Mouse (Mus musculus): ENCODE measurements at regions not wholly inside any gene's neighbourhood (a gene's known extent, or its start where the extent isn't known, plus 50 kb on each side); places are given as distances from the start of the nearest gene placed in this dataset.
A peak's percentile ranks its signal among the peaks of the same experiment; 100 is the strongest.

DNA sequence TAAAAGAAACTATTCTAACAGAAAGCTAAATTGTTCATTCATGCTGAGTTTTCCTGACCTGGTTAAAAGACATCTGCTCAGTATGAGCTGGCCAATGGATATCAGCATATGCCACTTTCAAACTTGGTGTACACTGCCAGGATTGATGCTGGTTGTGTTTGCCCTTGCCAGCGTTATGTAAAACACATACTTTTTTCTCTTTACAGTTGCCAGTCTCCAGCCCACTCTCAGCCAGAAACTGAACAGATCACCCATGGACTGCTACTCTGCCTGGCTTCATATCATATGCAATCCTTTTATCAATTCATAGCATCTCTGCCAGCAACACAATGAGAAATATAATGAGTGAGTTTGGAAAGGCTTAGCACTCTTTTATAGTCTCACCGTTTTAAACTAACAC is 940.7 kb upstream of the Epha6 start:
- peak; percentile 19 for DNase-seq (ENCODE audit: low read depth, low spot score)

DNA sequence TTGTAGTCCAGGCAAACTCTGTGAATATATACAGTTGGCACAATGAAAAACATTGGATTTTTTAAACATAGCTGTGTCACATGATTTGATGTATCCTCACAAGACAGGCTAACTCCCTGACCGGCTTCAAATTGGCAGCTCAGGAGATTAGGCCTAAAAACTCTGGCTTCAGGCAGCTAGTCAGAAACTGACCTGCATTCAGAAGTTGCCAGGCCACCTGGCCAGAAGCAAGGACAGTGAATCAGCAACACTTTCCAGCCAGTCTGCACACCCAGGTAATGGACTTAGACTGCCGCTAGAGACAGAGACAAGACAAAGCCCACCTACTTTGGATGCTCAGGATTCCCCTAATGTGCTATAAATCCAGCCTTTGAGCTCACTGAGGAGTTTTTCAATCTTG is 929.4 kb upstream of the Epha6 start:
- DNase-seq (ENCODE audit: low read depth, low spot score) = no peak

Data from telencephalon, adult 2 months (tissue).